Mouse (Mus musculus) neural tube, embryonic 13.5 days (tissue): ENCODE results near the gene S100a16. TPM values are rescaled to one million over a fixed set of nuclear protein-coding genes. Genes with fewer than 3 reads are reported as not detected.

Experiments
- ATAC-seq: fragments of 200-750 bp; cut with Nextera tagmentation; 2 replicates; pipeline ENCODE4 v1.8.0; 2017; ENCODE audit warnings: low read depth, mild to moderate bottlenecking, moderate TSS enrichment, moderate library complexity
- H3K27ac ChIP-seq: fragments of 300-500 bp; sonication (generic); replicated peaks from 2 replicates; pipeline ENCODE4 v1.5.1; 2015; ENCODE audit warnings: moderate library complexity, mild to moderate bottlenecking, inconsistent platforms
- H3K27me3 ChIP-seq: fragments of 300-500 bp; sonication (generic); 2 replicates; pipeline ENCODE4 v1.6.1; 2015; ENCODE audit warnings: mild to moderate bottlenecking, inconsistent platforms
- H3K36me3 ChIP-seq: fragments of 300-500 bp; sonication (generic); 2 replicates; pipeline ENCODE4 v1.6.1; 2015; ENCODE audit warnings: mild to moderate bottlenecking, inconsistent platforms
- H3K4me1 ChIP-seq: fragments of 300-500 bp; sonication (generic); replicated peaks from 2 replicates; pipeline ENCODE4 v1.6.1; 2015; ENCODE audit warnings: inconsistent platforms
- H3K4me2 ChIP-seq: fragments of 300-500 bp; sonication (generic); 2 replicates; pipeline ENCODE4 v1.6.1; 2015; ENCODE audit warnings: inconsistent platforms, mild to moderate bottlenecking, moderate library complexity
- H3K4me3 ChIP-seq: fragments of 300-500 bp; sonication (generic); 2 replicates; pipeline ENCODE4 v1.5.1; 2015; ENCODE audit warnings: mild to moderate bottlenecking, inconsistent platforms
- H3K9ac ChIP-seq: fragments of 300-500 bp; sonication (generic); 2 replicates; pipeline ENCODE4 v1.6.1; 2015; ENCODE audit warnings: moderate library complexity, mild to moderate bottlenecking, inconsistent platforms
- H3K9me3 ChIP-seq: fragments of 300-500 bp; sonication (generic); 2 replicates; pipeline ENCODE4 v1.6.1; 2016; ENCODE audit warnings: inconsistent platforms
- WGBS: fragments of 180-500 bp; shearing (Covaris S2); methylation state at CpG from one replicate; pipeline ENCODE4 v1.1.7; 2015; 5-methylcytosine and 5-hydroxymethylcytosine counted together
- polyA plus RNA-seq: library from polyadenylated mRNA; unstranded; fragments of >200 nt; fragmentation: Nextera tagmentation; extraction: Ambion mirVana; gene quantifications from 2 replicates; pipeline ENCODE4 v1.2.1, GENCODE M21; 2015

S100a16 gene
- polyA plus RNA-seq, 1 experiment from 2014 or later: 31.5 TPM

DNA sequence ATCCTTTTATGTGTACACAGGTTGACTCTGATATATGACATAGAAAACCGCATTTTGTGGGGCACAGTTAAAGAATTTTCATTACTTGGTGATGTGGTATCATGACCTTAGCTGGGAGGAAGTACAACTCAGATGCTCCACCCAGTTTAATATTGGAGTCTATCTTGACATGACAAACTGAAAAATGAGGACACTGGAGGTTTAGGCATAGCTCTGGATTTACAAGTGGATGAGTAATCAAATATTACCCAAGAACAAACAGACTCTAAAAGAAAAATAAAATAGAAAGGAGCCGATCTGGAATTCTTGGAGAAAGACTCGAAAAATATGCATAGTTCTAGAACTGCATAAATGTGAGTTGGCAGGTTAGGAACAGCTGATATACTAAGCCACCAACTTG is 38.3 kb downstream of the S100a16 start:
- Histone ChIP-seq H3K27ac (no peak overlapping the region), H3K4me3 (no peak overlapping the region), H3K9me3 (no peaks in the 10 kb centered on the region), H3K9ac (no peak overlapping the region), H3K4me2 (no peak overlapping the region), H3K27me3 (no peaks in the 10 kb centered on the region), H3K36me3 (no peaks in the 10 kb centered on the region), H3K4me1 (no peaks in the 10 kb centered on the region)
- 89% methylated on average over 3 of the region's 3 CpGs for WGBS
- ATAC-seq: no peak

DNA sequence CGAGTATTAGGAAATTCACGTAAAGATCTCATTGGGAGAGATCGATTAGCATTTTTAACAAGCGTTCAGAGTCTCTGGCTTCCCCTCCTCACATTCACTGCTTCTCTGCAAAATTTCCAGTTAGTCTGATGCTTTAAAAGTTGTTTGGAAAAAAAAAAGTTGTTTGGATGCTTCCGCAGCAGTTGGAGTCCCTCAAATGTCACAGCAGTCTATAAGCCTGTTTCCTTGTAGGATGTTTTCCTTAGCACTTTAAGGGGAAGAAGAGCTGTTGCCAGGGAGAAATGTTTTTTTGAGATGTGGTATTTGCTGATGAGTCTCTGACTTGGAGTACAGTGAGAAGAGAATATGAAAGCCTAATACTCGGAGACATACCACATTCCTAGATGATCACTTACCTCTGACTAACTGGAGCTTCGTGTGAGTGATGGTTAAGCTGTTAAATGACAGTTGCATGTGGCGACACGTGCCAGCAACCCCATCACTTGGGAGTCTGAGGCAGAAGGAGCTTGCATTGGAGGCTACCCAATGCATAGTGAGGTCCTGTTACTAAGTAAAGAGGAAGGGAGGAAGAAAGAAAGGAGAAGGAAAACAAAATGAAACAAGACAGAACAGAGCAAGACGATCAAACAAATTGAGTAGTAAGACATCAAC is 39.4 kb downstream of the S100a16 start:
- Histone ChIP-seq H3K27ac (no peak overlapping the region), H3K4me2 (no peak overlapping the region), H3K9ac (no peak overlapping the region), H3K36me3 (no peaks in the 10 kb centered on the region), H3K4me1 (no peaks in the 10 kb centered on the region), H3K27me3 (no peaks in the 10 kb centered on the region), H3K9me3 (no peaks in the 10 kb centered on the region), H3K4me3 (no peak overlapping the region)
- ATAC-seq: no peak
- 79% methylated on average over 10 of the region's 10 CpGs for WGBS

DNA sequence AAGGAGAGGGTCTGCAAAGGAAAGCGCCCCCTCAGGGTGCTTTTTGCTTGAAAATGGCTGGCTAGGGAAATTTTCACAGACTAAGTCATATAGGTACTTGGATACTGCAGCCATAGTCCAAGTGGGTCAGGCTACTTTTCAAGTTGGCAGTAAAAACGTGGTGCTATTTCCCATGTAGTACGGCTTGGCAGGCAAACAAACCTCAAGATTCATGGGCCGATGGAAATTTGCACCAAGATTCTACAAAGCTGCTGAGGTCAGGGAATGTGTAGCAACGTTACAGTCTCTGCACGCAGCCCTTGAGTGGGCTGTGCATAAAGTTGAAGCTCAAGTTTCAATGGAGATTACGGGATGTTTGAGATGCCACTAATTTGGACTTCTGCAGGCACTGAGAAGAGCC is 42.4 kb downstream of the S100a16 start:
- H3K4me3 ChIP-seq: no peak overlapping the region
- H3K27ac ChIP-seq: no peak overlapping the region
- H3K27me3 ChIP-seq: no peaks in the 10 kb centered on the region
- H3K9me3 ChIP-seq: no peaks in the 10 kb centered on the region
- no peak overlapping the region for H3K9ac ChIP-seq
- H3K4me2 ChIP-seq: no peak overlapping the region
- H3K4me1 ChIP-seq: no peaks in the 10 kb centered on the region
- no peak for ATAC-seq
- WGBS: 82% methylated on average over 7 of the region's 7 CpGs
- no peaks in the 10 kb centered on the region for H3K36me3 ChIP-seq

DNA sequence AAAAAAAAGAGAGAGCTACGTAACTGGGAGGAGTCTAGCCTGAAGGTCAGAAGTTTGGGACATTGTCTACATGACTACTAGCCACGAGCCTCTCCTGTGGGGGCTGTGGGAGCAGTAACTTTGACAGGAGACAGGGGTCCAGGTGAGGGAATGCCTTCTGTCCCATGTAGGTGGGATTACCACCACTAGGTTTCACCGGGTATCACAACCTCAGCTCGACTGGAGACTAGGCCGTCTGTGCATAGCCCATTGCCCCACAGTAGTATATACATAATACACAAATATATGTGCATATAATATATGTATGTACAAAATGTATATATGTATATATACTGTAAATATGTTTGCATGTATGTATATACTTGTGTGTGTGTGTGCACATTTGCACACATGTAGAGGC is 44.1 kb downstream of the S100a16 start:
- H3K9me3 ChIP-seq: no peaks in the 10 kb centered on the region
- H3K36me3 ChIP-seq: no peaks in the 10 kb centered on the region
- ATAC-seq: no peak
- H3K27ac ChIP-seq: no peak overlapping the region
- WGBS: 92% methylated on average over 5 of the region's 5 CpGs
- no peak overlapping the region for H3K4me2 ChIP-seq
- H3K4me1 ChIP-seq: no peaks in the 10 kb centered on the region
- H3K4me3 ChIP-seq: no peak overlapping the region
- no peaks in the 10 kb centered on the region for H3K27me3 ChIP-seq
- H3K9ac ChIP-seq: no peak overlapping the region

DNA sequence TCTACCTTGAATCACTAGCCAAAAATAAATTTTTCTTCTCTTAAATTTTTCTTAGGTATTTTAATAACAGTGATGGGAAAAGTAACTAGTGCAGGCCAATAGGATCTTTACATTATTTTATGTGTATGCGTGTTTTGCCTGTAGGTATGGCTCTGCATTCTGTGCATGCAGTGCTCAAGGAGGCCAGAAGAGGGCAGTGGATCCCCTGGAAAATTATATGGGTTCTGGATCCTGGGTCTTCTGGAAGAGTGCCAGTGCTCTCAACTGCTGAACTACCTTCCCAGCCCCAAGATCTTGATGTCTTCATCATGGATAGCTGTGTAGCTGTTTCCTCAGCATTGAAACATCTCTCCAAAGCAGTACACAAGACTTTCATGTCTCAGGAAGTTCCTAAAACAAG is 45.1 kb downstream of the S100a16 start:
- Histone ChIP-seq H3K4me2 (no peak overlapping the region), H3K27me3 (no peaks in the 10 kb centered on the region), H3K4me3 (no peak overlapping the region), H3K4me1 (no peaks in the 10 kb centered on the region), H3K27ac (no peak overlapping the region), H3K9me3 (no peaks in the 10 kb centered on the region), H3K9ac (no peak overlapping the region), H3K36me3 (no peaks in the 10 kb centered on the region)
- no peak for ATAC-seq
- WGBS: 86% methylated on average over 1 of the region's 1 CpGs

DNA sequence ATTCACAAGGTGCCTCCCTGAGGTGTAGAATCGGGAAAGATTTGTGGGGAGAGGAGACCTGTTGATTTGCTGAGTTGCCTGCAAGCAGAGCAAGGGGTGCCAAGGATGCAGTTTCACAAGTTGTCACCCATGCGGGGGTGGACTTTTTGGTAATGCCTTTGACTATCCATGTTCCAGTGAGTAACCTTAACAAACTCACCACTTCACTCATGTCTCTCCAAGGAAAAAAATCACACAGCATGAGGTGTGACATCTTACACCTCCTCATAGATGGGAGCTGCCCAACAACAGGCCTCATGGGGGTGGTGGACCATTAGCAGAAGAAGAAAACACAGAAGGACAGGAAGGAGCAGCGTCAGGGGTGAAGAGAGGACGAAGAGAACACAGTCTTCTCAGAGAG is 45.5 kb downstream of the S100a16 start:
- no peaks in the 10 kb centered on the region for H3K9me3 ChIP-seq
- no peak overlapping the region for H3K9ac ChIP-seq
- 83% methylated on average over 4 of the region's 4 CpGs for WGBS
- H3K27ac ChIP-seq: no peak overlapping the region
- H3K4me1 ChIP-seq: no peaks in the 10 kb centered on the region
- ATAC-seq: no peak
- H3K4me2 ChIP-seq: no peak overlapping the region
- no peaks in the 10 kb centered on the region for H3K27me3 ChIP-seq
- H3K4me3 ChIP-seq: no peak overlapping the region
- H3K36me3 ChIP-seq: no peaks in the 10 kb centered on the region

DNA sequence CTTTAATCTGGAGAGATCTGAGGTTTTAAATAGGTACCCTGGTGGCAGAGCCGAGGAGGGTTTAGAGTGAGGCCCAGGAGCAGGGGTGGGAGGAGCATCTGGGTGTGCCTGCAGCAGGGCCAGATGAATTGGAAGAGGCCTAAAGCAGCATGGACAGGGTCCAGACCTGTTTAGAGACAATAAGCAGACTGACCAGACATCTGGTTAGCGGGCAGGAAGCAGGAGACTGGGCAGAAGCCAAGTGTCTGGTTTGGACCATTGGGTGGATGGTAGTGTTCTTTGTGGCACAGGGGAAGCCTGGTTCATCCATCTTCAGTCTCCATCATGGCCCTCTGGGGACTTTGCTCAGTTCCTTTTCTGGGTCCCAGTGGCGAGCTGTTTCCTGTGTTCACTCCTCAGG is 46.8 kb downstream of the S100a16 start:
- H3K27ac ChIP-seq: no peak overlapping the region
- H3K4me2 ChIP-seq: no peak overlapping the region
- H3K9me3 ChIP-seq: no peaks in the 10 kb centered on the region
- no peak for ATAC-seq
- H3K36me3 ChIP-seq: no peaks in the 10 kb centered on the region
- WGBS: 68% methylated on average over 3 of the region's 3 CpGs
- H3K4me1 ChIP-seq: no peaks in the 10 kb centered on the region
- no peak overlapping the region for H3K4me3 ChIP-seq
- H3K9ac ChIP-seq: no peak overlapping the region
- no peaks in the 10 kb centered on the region for H3K27me3 ChIP-seq

DNA sequence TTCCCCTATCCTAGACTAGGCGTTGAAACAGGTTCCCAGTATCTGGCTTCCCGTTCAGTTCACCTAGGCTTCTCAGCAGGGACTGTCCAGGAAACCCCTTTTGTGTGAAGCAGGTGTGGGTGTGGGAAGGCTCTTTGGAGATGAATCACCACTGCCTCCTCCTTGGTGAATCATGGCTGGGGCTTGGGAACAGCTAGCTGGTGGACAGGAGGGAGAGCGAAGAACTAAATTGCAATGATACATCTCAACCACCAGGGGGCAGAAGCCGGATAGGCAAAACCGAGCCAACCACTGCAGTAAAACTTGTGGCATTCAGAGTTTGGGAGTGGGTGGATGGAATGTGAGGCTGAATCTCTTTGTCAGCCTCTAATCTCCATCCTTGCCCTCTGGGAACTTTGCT is 48.5 kb downstream of the S100a16 start:
- 34% methylated on average over 5 of the region's 5 CpGs for WGBS
- Histone ChIP-seq H3K4me1 (no peaks in the 10 kb centered on the region), H3K36me3 (no peaks in the 10 kb centered on the region), H3K27me3 (no peaks in the 10 kb centered on the region), H3K4me3 (no peak overlapping the region), H3K9me3 (no peaks in the 10 kb centered on the region), H3K4me2 (no peak overlapping the region), H3K27ac (no peak overlapping the region), H3K9ac (no peak overlapping the region)
- 0 out of 2 replicates have a peak, but pooled peaks have one; percentile 40 for ATAC-seq

DNA sequence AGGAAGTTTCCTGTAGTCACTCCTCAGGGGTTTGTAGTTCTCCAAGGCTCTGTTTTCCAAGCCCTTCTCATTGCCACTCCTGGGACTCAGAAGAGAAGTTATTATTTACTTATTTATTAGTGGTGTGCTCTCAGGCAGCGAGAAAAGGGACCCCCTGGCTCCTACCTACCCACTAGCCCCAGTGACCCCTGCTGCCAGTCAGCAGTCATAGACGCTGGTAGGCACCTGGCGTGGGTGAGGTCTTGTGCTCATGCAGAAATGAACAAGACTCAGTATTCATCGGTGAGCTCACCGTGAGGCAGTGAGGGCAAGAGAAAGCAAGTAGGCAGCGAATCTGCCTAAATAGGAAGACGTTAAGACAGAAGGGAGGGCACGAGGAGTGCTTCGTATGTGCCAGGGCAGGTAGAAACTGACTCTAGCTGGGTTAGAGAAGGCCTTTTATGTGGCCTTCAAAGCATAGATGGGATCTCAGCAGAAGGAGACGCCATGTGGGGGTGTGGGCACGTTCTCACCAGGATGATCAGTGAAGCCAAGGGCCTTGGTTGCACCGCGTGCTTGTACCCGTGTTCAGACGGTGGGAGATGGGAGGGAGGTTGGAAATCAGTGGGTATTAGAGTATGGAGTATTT is 49.1 kb downstream of the S100a16 start:
- Histone ChIP-seq H3K27me3 (no peaks in the 10 kb centered on the region), H3K4me3 (no peak overlapping the region), H3K36me3 (no peaks in the 10 kb centered on the region), H3K9me3 (no peaks in the 10 kb centered on the region), H3K4me2 (no peak overlapping the region), H3K9ac (no peak overlapping the region), H3K4me1 (no peaks in the 10 kb centered on the region), H3K27ac (no peak overlapping the region)
- ATAC-seq: no peak
- WGBS: 87% methylated on average over 15 of the region's 15 CpGs

DNA sequence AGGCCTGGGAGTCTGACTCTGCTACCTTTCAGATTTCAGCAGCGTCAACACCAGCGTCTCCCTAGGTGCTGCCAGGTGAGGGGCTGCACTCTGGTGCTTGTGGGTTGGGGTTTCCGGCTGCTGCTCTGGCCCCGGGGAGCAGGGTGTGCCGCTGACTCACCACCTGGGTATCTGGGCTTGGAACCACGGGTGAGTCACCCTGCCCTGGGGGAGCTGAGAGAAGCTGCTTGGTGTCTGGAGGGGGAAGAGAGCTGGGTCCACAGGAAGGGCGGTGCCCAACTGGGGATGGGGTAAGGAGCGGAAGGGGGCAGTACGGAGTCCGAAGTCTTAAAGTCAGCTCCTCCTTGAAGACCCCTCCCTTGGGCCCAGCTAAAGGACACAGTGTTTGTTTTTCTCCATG is 49.9 kb downstream of the S100a16 start:
- 77% methylated on average over 10 of the region's 10 CpGs for WGBS
- no peaks in the 10 kb centered on the region for H3K27me3 ChIP-seq
- no peak overlapping the region for H3K4me3 ChIP-seq

DNA sequence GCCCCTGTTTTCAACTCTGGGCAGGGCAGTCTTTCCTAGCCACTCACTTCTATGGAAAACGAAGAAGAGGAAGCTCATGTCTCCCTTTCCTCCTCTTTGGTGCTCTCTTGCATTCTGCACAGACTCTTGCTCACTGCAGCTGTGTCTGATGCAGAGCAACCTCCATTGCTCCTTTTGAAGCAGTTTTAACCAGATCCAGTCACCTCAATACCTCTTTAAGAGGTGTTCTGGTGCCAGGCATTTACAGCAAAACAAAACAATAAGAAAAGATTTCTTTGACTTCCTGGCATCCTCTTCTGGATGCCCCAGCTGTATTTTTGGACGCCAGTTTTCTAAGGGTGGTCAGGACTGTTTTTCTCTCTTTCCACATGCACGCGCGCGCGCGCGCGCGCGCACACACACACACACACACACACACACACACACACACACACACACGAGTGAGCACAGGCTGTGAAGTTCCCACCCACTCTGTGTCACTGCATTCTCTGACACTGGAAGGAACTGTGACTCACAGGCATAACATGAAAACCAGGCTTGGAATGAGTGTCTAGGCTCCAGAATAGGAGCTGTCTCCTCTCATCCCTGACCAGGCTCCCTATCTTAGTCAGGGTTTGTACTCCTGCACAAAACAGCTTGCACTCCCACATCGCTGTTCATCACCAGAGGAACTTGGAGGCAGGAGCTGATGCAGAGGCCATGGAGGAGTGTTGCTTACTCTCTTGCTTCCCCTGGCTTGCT is 50.5 kb downstream of the S100a16 start:
- no peak overlapping the region for H3K4me2 ChIP-seq
- 92% methylated on average over 14 of the region's 14 CpGs for WGBS
- H3K9ac ChIP-seq: no peak overlapping the region
- no peaks in the 10 kb centered on the region for H3K36me3 ChIP-seq
- no peak overlapping the region for H3K4me3 ChIP-seq
- no peak for ATAC-seq
- no peaks in the 10 kb centered on the region for H3K4me1 ChIP-seq
- no peaks in the 10 kb centered on the region for H3K9me3 ChIP-seq
- H3K27ac ChIP-seq: no peak overlapping the region
- no peaks in the 10 kb centered on the region for H3K27me3 ChIP-seq

More for the DNA sequence above, 49.9 kb downstream of the S100a16 start:
- no peak overlapping the region for H3K9ac ChIP-seq
- no peak for ATAC-seq
- no peaks in the 10 kb centered on the region for H3K4me1 ChIP-seq
- no peaks in the 10 kb centered on the region for H3K36me3 ChIP-seq
- no peak overlapping the region for H3K4me2 ChIP-seq
- H3K27ac ChIP-seq: no peak overlapping the region
- no peaks in the 10 kb centered on the region for H3K9me3 ChIP-seq

DNA sequence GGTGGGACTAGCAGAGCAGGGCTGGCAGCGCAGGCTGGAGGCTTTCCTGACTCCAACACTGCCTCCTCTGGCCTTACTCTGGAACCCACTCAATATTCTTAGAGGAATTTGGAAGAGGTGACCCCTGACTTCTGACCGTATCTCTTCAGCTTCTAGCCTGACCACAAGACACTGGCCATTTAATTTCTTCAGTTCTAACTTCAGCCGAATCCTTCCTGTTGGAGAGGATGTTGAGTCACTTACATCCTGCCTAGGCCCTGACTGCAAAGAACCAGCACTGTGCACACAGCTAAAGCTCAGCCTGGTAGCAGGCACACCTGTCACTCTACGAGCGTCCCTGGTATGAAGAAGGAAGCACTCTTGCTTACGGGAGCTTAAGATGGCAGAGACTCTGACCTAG is 52.3 kb downstream of the S100a16 start:
- Histone ChIP-seq H3K9ac (no peak overlapping the region), H3K9me3 (0 out of 2 replicates have a peak, but pooled peaks cover 3% of the 10 kb centered on the region), H3K27me3 (no peaks in the 10 kb centered on the region), H3K4me2 (no peak overlapping the region), H3K4me1 (no peaks in the 10 kb centered on the region), H3K36me3 (no peaks in the 10 kb centered on the region), H3K4me3 (no peak overlapping the region), H3K27ac (no peak overlapping the region)
- WGBS: 86% methylated on average over 6 of the region's 6 CpGs
- ATAC-seq: no peak
